Mouse (Mus musculus) C2C12 (cell line): ENCODE data around the gene Gm813.

Source experiments
- CEBPB ChIP-seq: IDR thresholded peaks from one replicate; pipeline ENCODE4 v1.6.1; 2011; ENCODE audit warnings: low read depth, mild to moderate bottlenecking, control low read depth, moderate library complexity
- CTCF ChIP-seq: IDR thresholded peaks from one replicate; pipeline ENCODE4 v1.5.1; 2011; ENCODE audit not compliant: control insufficient read depth, insufficient read depth, insufficient read length
- MAX ChIP-seq: IDR thresholded peaks from one replicate; pipeline ENCODE4 v1.6.1; 2011; ENCODE audit warnings: mild to moderate bottlenecking, control low read depth
- MYOG ChIP-seq: IDR thresholded peaks from one replicate; pipeline ENCODE4 v1.6.1; 2011; ENCODE audit not compliant: control insufficient read depth, insufficient read length; ENCODE audit errors: extremely low read depth

- TF ChIP-seq CTCF (no peak), MYOG (no peak), MAX (no peak), CEBPB (no peak)
These were observed 20.7 kb upstream of the Gm813 start for GRCm38 (mm10) chr16:58637448-58637847.
